Mouse (Mus musculus) thymus, adult 2 months (tissue): ENCODE results near the gene Gramd1b.

Experiments
- CTCF ChIP-seq: fragments of 200-500 bp; IDR thresholded peaks from 2 replicates; pipeline ENCODE4 v1.5.1; 2012; ENCODE audit warnings: mild to moderate bottlenecking, control low read depth, low read length, moderate library complexity, borderline replicate concordance; ENCODE audit not compliant: control insufficient read depth, poor library complexity, insufficient read depth; ENCODE audit errors: extremely low read depth
- POLR2A ChIP-seq: fragments of 200-500 bp; IDR thresholded peaks from 2 replicates; pipeline ENCODE4 v1.6.1; 2012; ENCODE audit warnings: mild to moderate bottlenecking, low read length, control low read depth, moderate library complexity; ENCODE audit not compliant: control insufficient read depth, poor library complexity, insufficient read depth; ENCODE audit errors: extremely low read depth

GRCm38 (mm10) chr9:40350052-40350451 lies 181.1 kb downstream of the Gramd1b start:
- TF ChIP-seq POLR2A (no peak), CTCF (no peak)
